Mouse (Mus musculus) forebrain, embryonic 10.5 days (tissue): ENCODE measurements around the gene 2810408A11Rik. TPM values are rescaled to one million over a fixed set of nuclear protein-coding genes. Genes with fewer than 3 reads are reported as not detected.

ENCODE experiments used
- DNase-seq: peaks from one replicate; pipeline ENCODE4 v3.0.0-alpha.2; 2017; ENCODE audit warnings: low spot score; ENCODE audit errors: extremely low spot score
- H3K27ac ChIP-seq: fragments of 300-500 bp; sonication (generic); 2 replicates; pipeline ENCODE4 v1.5.1; 2016; ENCODE audit warnings: mild to moderate bottlenecking
- H3K27me3 ChIP-seq: fragments of 300-500 bp; sonication (generic); 2 replicates; pipeline ENCODE4 v1.6.1; 2016; ENCODE audit warnings: mild to moderate bottlenecking; ENCODE audit not compliant: poor library complexity, severe bottlenecking
- H3K36me3 ChIP-seq: fragments of 300-500 bp; sonication (generic); replicated peaks from 2 replicates; pipeline ENCODE4 v1.6.1; 2016; ENCODE audit warnings: mild to moderate bottlenecking, moderate library complexity
- H3K4me1 ChIP-seq: fragments of 300-500 bp; sonication (generic); 2 replicates; pipeline ENCODE4 v1.6.1; 2016
- H3K4me3 ChIP-seq: fragments of 300-500 bp; sonication (generic); 2 replicates; pipeline ENCODE4 v1.5.1; 2016; ENCODE audit warnings: mild to moderate bottlenecking, moderate library complexity
- H3K9me3 ChIP-seq: fragments of 300-500 bp; sonication (generic); 2 replicates; pipeline ENCODE4 v1.6.1; 2016; ENCODE audit warnings: mild to moderate bottlenecking, moderate library complexity
- WGBS: fragments of 180-500 bp; shearing (Covaris S2); methylation state at CpG from one replicate; pipeline ENCODE4 v1.1.7; 2016; 5-methylcytosine and 5-hydroxymethylcytosine counted together
- polyA plus RNA-seq: library from polyadenylated mRNA; unstranded; fragments of >200 nt; fragmentation: Nextera tagmentation; extraction: Ambion mirVana; gene quantifications from 2 replicates; pipeline ENCODE4 v1.2.1, GENCODE M21; 2016

The 2810408A11Rik gene
- polyA plus RNA-seq, 1 experiment from 2014 or later = 11.9 TPM

DNA sequence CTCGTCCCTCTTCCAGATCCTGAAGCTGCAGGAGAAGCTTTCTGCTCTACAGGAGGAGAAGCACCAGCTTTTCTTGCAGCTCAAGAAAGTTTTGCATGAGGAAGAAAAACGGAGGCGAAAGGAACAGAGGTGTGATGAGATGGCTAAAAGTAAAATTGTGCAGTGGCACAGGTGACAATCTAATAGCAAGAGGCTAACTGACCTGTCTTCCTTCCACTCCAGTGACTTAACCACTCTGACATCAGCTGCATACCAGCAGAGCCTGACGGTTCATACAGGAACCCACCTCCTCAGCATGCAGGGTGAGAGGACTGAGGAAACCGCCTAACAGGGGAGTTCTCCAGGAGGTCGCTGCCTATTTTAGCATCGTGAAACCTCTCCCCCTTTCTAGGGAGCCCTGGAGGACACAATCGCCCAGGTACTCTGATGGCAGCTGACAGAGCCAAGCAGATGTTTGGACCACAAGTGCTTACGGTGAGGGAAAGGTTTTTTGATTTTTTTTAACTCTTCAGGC lies 14.2 kb upstream of the 2810408A11Rik start:
- WGBS = 43% methylated on average over 9 of the region's 9 CpGs
- H3K27me3 ChIP-seq = no peaks in the 10 kb centered on the region
- peak overlapping the region; percentile 96 for H3K4me3 ChIP-seq
- DNase-seq = peak; percentile 14
- no peaks in the 10 kb centered on the region for H3K9me3 ChIP-seq
- H3K36me3 ChIP-seq = peaks cover 93% of the 10 kb centered on the region
- H3K4me1 ChIP-seq = peaks cover 66% of the 10 kb centered on the region
- peak overlapping the region; percentile 96; the same call in 1 of the 2 replicates for H3K27ac ChIP-seq

DNA sequence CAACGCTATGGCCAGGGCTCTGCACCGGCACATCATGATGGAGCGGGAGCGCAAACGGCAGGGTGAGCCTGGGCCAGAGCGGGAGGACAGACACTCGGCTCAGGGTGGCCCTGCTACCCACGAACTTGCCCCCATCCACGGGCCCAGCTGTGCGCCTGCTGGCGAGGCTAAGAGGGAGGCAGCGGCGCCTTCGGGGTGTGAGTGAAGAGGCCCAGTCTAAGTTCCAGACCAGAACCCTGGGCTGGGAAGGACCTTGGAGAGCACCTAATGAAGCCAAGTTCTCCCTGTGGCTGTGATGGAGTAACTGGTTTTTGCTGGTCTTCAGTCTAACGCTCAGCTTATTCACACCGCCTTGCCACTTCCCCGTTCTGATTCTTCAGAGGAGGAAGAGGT lies 13.6 kb upstream of the 2810408A11Rik start:
- peaks cover 94% of the 10 kb centered on the region for H3K36me3 ChIP-seq
- DNase-seq = no peak
- 4% methylated on average over 17 of the region's 17 CpGs for WGBS

DNA sequence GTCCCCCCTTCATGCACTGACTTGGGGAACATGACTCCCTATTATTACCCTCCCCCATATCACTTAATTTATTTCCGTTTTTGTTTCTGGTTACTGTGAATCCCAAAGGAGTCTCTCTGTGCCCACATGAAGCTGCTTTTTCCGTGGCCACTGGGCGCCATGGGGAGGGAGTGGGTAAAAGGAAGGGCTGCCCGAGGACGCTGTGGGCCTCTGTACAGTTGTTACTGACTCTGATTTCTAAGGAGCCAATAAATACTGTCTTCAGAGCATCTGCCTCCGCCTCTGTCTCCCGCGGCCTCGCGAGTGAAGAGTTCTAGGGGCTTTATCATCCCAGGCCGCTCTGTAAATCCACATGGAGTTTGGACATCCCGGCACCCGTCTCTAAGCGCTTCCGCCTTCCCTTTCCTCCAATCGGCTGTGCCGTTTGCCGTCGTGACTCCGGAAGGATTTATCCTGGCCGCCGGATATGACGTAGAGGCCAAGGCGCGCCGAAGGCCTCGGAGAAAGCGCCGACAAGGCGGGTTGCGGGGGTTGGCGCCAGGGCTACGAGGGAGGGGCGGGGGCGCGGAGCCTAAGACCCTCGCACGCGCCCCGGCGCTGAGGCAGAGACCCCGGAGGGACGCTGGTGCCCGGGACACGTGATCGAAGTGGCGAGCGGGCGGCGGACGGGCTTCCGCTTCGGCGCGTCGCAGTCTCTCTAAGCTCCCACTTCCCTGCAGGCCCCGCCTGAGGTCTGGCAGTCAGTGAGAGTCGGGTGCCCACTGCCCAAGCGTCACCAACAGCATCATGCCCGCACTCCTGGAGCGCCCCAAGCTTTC lies 13.0 kb upstream of the 2810408A11Rik start, which contains the start of gene Gps2:
TSS of gene Gps2 (plus strand) at position 335 of the 818 bp plus-strand sequence.
- DNase-seq = peak; percentile 97
- Histone ChIP-seq H3K36me3 (peaks cover 94% of the 10 kb centered on the region), H3K27ac (peak within 1 kb of the TSS; percentile 96), H3K4me1 (peaks cover 53% of the 10 kb centered on the region), H3K27me3 (no peaks in the 10 kb centered on the region), H3K4me3 (peak within 1 kb of the TSS; percentile 96), H3K9me3 (no peaks in the 10 kb centered on the region)
- 2% methylated on average over 61 of the region's 61 CpGs for WGBS

More for the DNA sequence above, 13.6 kb upstream of the 2810408A11Rik start:
- Histone ChIP-seq H3K4me1 (peaks cover 60% of the 10 kb centered on the region), H3K9me3 (no peaks in the 10 kb centered on the region), H3K27ac (peak overlapping the region; percentile 96), H3K4me3 (peak overlapping the region; percentile 96), H3K27me3 (no peaks in the 10 kb centered on the region)

DNA sequence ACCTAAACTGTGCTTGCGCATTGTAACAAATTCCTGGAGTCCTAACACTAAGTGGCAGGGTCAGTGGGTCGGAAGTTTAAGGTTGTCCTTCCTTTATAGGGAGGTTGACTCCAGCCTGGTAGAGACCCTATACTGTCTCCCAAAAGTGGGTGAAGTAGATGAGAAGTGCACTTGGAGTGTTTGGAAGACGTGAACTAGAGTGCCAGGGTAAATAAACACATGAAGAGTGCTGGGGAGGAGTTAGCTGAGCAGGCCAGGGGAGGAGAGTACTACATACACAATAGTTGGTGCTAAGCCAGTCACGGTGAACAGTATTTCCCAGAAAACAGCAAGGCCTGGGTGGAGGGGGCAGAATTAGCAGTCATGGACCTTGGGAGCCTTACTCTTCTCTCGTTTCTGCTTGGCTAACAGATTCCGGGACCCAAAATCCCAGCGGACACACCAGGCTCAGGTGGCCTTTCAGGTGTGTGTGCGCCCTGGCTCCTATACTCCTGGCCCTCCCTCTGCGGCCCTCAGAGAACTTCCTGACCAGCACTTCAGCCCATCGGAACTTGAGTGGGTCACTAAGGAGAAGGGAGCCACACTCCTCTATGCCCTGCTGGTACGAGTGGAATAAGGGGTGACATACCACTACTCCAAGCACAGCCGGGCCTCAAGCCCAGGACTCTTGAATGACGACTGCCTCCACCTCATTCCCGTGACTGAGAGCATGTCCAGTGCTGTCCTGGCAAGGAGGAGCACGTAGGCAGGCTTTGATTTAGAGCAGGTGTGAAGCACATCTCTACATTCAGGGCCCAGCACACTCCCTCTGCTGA lies 12.1 kb upstream of the 2810408A11Rik start:
- peaks cover 94% of the 10 kb centered on the region for H3K36me3 ChIP-seq
- H3K4me1 ChIP-seq = peaks cover 49% of the 10 kb centered on the region
- H3K27ac ChIP-seq = peak overlapping the region; percentile 96
- H3K9me3 ChIP-seq = no peaks in the 10 kb centered on the region
- H3K27me3 ChIP-seq = no peaks in the 10 kb centered on the region
- peak overlapping the region; percentile 96 for H3K4me3 ChIP-seq
- WGBS = 79% methylated on average over 15 of the region's 15 CpGs
- no peak for DNase-seq

DNA sequence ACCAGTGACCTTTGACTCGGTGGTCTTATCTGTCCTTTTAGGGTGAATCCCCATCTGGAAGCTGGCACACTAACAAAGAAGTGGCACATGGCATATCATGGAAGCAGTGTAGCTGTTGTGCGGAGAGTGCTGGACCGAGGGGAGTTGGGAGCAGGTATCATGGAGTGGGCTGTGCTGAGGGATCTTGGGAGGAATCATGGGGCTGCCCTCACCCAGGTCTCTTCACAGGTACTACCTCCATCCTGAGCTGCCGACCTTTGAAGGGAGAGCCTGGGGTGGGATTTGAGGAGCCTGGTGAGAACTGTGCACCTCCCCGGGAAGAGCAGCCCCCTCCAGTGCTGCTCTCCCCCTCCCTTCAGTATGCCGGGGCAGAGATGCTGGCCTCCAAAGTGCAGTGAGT lies 10.9 kb upstream of the 2810408A11Rik start:
- H3K4me3 ChIP-seq = peak overlapping the region; percentile 1; the same call in 1 of the 2 replicates
- DNase-seq = no peak
- WGBS = 86% methylated on average over 6 of the region's 6 CpGs
- H3K9me3 ChIP-seq = no peaks in the 10 kb centered on the region
- H3K27ac ChIP-seq = no peak overlapping the region
- no peaks in the 10 kb centered on the region for H3K27me3 ChIP-seq
- peaks cover 94% of the 10 kb centered on the region for H3K36me3 ChIP-seq
- peaks cover 40% of the 10 kb centered on the region for H3K4me1 ChIP-seq

DNA sequence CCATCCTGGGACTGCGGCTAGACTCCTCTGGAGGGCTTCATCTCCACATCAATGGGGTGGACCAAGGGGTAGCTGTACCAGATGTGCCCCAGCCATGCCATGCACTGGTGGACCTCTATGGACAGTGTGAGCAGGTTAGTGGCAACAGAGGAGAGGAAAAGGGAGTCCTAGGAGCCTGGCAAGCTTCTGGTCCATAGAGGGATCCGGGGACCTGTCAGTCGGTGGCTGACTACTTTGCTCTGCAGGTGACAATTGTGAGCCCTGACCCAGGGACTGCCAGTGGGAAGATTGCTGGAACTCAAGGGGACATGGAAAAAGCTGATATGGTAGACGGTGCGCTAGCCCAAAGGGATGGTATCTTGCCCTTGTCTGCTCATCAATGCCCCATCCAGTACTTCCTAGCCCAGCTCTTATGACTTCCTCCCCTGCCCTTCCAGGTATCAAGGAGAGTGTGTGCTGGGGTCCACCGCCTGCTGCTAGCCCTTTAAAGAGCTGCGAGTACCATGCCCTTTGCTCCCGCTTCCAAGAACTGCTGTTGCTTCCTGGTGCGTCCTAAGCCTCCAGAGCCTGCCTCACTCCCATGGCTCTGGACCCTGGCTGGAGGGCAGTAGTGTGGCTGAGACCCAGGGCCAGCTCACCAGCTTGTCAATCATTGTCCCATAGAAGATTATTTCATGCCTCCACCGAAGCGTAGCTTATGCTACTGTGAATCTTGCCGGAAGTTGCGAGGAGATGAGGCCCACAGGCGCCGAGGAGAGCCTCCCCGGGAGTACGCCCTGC lies 10.2 kb upstream of the 2810408A11Rik start:
- H3K9me3 ChIP-seq = no peaks in the 10 kb centered on the region
- DNase-seq = no peak
- WGBS = 93% methylated on average over 17 of the region's 17 CpGs
- H3K4me3 ChIP-seq = 0 out of 2 replicates have a peak overlapping the region, but pooled peaks have one; percentile 1
- H3K27ac ChIP-seq = no peak overlapping the region
- no peaks in the 10 kb centered on the region for H3K27me3 ChIP-seq
- peaks cover 33% of the 10 kb centered on the region for H3K4me1 ChIP-seq
- peaks cover 94% of the 10 kb centered on the region for H3K36me3 ChIP-seq

DNA sequence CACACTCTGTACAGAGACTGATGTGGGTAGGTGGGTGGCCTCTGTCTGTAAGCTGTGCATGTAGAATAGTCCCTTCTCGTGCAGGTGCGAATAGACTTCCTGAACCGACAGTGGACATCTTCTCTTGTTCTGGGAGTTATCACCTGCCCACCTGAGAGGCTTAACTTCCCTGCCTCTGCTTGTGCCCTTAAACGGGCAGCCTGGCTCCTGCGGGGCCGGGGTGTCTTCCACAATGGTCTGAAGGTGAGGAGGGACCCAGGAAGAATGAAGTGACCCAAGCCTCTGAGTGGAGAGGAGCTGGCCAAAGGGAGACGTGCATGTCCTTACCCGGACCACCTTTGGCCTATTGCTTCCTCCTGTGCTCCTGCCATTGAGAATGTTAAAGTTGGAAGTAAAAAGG lies 9.4 kb upstream of the 2810408A11Rik start:
- Histone ChIP-seq H3K9me3 (no peaks in the 10 kb centered on the region), H3K27ac (no peak overlapping the region), H3K27me3 (no peaks in the 10 kb centered on the region), H3K4me1 (peaks cover 25% of the 10 kb centered on the region), H3K36me3 (peaks cover 94% of the 10 kb centered on the region), H3K4me3 (no peak overlapping the region)
- WGBS = 93% methylated on average over 8 of the region's 8 CpGs
- DNase-seq = no peak

DNA sequence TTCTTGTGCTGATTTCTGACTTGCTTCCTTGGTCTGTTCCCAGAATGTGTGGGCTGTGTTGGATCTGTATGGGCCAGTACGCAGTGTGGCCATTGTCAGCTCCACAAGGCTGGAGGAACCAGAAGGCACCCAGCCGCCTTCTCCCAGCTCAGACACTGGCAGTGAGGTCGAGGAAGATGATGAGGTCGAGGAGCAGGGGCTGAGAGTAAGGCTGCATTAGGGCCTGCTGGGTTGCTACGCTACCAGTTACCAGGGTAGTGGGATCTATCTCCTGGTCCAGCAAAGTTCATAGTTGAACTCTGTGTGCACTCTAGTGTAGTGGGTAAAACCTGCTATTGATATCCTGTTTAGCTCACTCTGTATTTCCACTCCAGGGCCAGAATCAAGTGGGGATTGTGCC lies 8.4 kb upstream of the 2810408A11Rik start:
- H3K9me3 ChIP-seq = no peaks in the 10 kb centered on the region
- no peaks in the 10 kb centered on the region for H3K27me3 ChIP-seq
- no peak for DNase-seq
- H3K4me1 ChIP-seq = peaks cover 15% of the 10 kb centered on the region
- peaks cover 96% of the 10 kb centered on the region for H3K36me3 ChIP-seq
- WGBS = 91% methylated on average over 5 of the region's 5 CpGs
- H3K4me3 ChIP-seq = no peak overlapping the region
- H3K27ac ChIP-seq = no peak overlapping the region

DNA sequence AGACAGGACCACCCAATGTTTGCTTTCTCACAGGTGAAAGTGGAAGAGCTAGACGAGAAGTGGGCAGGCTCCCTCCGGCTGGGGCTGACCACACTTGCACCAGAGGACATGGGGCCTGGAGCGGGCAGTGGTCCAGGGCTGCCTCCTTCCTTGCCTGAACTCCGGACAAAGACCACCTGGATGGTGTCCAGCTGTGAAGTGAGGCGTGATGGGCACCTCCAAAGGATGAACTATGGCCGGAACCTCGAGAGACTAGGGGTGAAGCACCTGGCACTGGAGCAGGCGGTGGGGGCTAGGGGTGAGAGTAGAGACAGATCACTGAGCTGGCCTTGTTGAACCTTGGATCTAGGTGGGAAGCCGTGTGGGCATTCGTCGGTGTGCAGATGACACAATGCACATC lies 7.9 kb upstream of the 2810408A11Rik start:
- Histone ChIP-seq H3K9me3 (no peaks in the 10 kb centered on the region), H3K27ac (no peak overlapping the region), H3K36me3 (peaks cover 100% of the 10 kb centered on the region), H3K4me3 (no peak overlapping the region), H3K27me3 (no peaks in the 10 kb centered on the region), H3K4me1 (peaks cover 11% of the 10 kb centered on the region)
- WGBS = 96% methylated on average over 11 of the region's 11 CpGs
- DNase-seq = no peak

DNA sequence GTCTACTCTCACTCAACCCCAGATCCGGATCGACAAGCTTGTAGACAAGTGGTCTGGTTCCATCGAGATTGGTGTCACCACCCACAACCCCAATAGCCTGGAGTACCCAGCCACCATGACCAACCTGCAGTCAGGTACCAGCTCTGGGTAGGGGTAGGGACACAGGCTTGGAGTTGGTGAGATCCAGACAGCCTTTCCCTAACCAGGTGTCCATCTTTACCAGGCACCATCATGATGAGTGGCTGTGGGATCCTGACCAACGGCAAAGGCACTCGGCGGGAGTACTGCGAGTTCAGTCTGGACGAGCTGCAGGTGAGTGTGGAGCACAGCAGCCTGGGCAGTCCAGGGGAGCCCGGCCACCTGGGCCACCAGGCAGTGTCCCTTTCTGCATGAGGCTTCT lies 3.5 kb upstream of the 2810408A11Rik start:
- 96% methylated on average over 9 of the region's 9 CpGs for WGBS
- no peak overlapping the region for H3K27ac ChIP-seq
- DNase-seq = no peak
- H3K4me1 ChIP-seq = peaks cover 35% of the 10 kb centered on the region
- peaks cover 65% of the 10 kb centered on the region for H3K36me3 ChIP-seq
- H3K4me3 ChIP-seq = no peak overlapping the region
- peaks cover 6% of the 10 kb centered on the region; the same call in 1 of the 2 replicates for H3K27me3 ChIP-seq
- no peaks in the 10 kb centered on the region for H3K9me3 ChIP-seq

DNA sequence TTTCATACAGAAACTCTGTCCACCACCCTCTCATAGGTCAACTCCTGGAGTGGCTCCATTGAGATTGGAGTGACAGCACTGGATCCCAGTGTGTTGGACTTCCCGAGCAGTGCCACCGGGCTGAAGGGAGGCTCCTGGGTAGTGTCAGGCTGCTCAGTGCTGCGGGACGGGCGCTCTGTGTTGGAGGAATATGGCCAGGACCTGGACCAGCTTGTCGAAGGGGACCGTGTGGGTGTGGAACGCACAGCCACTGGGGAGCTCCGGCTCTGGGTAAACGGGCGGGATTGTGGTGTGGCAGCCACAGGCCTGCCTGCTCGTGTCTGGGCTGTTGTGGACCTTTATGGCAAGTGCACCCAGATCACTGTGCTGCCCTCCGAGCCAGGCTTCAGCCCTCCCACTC lies 2.2 kb upstream of the 2810408A11Rik start:
- H3K36me3 ChIP-seq = peaks cover 52% of the 10 kb centered on the region
- peaks cover 47% of the 10 kb centered on the region for H3K4me1 ChIP-seq
- peaks cover 8% of the 10 kb centered on the region; the same call in 1 of the 2 replicates for H3K27me3 ChIP-seq
- H3K4me3 ChIP-seq = peak overlapping the region; percentile 99
- H3K9me3 ChIP-seq = no peaks in the 10 kb centered on the region
- no peak for DNase-seq
- 90% methylated on average over 12 of the region's 13 CpGs for WGBS
- H3K27ac ChIP-seq = peak overlapping the region; percentile 99; the same call in 1 of the 2 replicates

DNA sequence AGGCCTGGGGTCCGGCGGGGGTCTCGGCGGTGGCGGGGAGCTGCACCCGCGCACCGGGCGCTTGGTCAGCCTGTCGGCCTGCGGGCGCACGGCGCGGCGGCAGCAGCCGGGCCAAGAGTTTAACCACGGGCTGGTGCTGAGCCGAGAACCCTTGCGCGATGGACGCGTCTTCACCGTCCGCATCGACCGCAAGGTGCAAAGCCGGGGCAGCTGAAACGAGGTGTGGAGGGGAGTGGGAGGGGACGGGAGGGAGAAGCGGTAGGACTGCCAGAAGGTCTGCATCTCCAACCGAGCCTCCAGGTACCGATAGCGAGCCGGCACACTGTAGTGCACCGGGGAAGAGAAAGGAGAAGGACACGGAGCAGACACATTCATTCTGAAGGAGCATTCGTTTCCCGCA lies 1.2 kb upstream of the 2810408A11Rik start:
- Histone ChIP-seq H3K9me3 (no peaks in the 10 kb centered on the region), H3K4me1 (peaks cover 47% of the 10 kb centered on the region), H3K27me3 (peaks cover 8% of the 10 kb centered on the region; the same call in 1 of the 2 replicates), H3K27ac (peak overlapping the region; percentile 99), H3K4me3 (peak overlapping the region; percentile 99), H3K36me3 (peaks cover 45% of the 10 kb centered on the region)
- under 1% methylated on average over 39 of the region's 39 CpGs for WGBS
- peak; percentile 46 for DNase-seq
